Mouse (Mus musculus) heart, embryonic 14.5 days (tissue): ENCODE measurements around the gene Lrrfip2. TPM values are rescaled to one million over a fixed set of nuclear protein-coding genes. Genes with fewer than 3 reads are reported as not detected.

ENCODE experiments used
- ATAC-seq: fragments of 200-750 bp; cut with Nextera tagmentation; 2 replicates; pipeline ENCODE4 v1.8.0; 2017; ENCODE audit warnings: low read depth, moderate TSS enrichment; ENCODE audit not compliant: insufficient number of reproducible peaks, insufficient read depth, low FRiP score
- H3K27ac ChIP-seq, 2 experiments: fragments of 200-500 bp in 1 of 2; fragments of 300-500 bp in 1 of 2; sonication (generic) in 1 of 2; replicated peaks in 1 of 2; 2 replicates each; pipeline ENCODE4 v1.5.1; 2012 to 2014; ENCODE audit warnings: low read depth in 2 of 2, low read length in 2 of 2, control low read depth in 1 of 2, mild to moderate bottlenecking in 1 of 2, mixed read lengths in 1 of 2; ENCODE audit not compliant: control insufficient read depth in 1 of 2, insufficient read depth in 1 of 2
- H3K27me3 ChIP-seq: fragments of 300-500 bp; sonication (generic); 2 replicates; pipeline ENCODE4 v1.6.1; 2014; ENCODE audit warnings: mild to moderate bottlenecking, low read length, control low read depth; ENCODE audit not compliant: control insufficient read depth, insufficient read depth
- H3K36me3 ChIP-seq: fragments of 300-500 bp; sonication (generic); 2 replicates; pipeline ENCODE4 v1.6.1; 2014; ENCODE audit warnings: mild to moderate bottlenecking, control low read depth, low read length, mixed read lengths; ENCODE audit not compliant: control insufficient read depth, insufficient read depth
- H3K4me1 ChIP-seq, 2 experiments: fragments of 200-500 bp in 1 of 2; fragments of 300-500 bp in 1 of 2; sonication (generic) in 1 of 2; 2 replicates each; pipeline ENCODE4 v1.6.1; 2012 to 2014; ENCODE audit warnings: low read length in 2 of 2, control low read depth in 1 of 2, mixed read lengths in 1 of 2; ENCODE audit not compliant: control insufficient read depth in 2 of 2, insufficient read depth in 2 of 2
- H3K4me2 ChIP-seq: fragments of 300-500 bp; sonication (generic); 2 replicates; pipeline ENCODE4 v1.6.1; 2014; ENCODE audit warnings: mild to moderate bottlenecking, low read length
- H3K4me3 ChIP-seq, 2 experiments: fragments of 200-500 bp in 1 of 2; fragments of 300-500 bp in 1 of 2; sonication (generic) in 1 of 2; 2 replicates each; pipeline ENCODE4 v1.5.1; 2012 to 2014; ENCODE audit warnings: low read length in 2 of 2, mild to moderate bottlenecking in 2 of 2, control low read depth in 1 of 2, low read depth in 1 of 2, moderate library complexity in 1 of 2; ENCODE audit not compliant: control insufficient read depth in 1 of 2, insufficient read depth in 1 of 2
- H3K9ac ChIP-seq: fragments of 300-500 bp; sonication (generic); 2 replicates; pipeline ENCODE4 v1.6.1; 2014; ENCODE audit warnings: mild to moderate bottlenecking, low read length
- H3K9me3 ChIP-seq: fragments of 300-500 bp; sonication (generic); 2 replicates; pipeline ENCODE4 v1.6.1; 2016; ENCODE audit warnings: low read length, control low read depth; ENCODE audit not compliant: control insufficient read depth
- WGBS: fragments of 180-500 bp; shearing (Covaris S2); extraction: QIAGEN DNeasy Blood & Tissue Kit; methylation state at CpG from one replicate; pipeline ENCODE4 v1.1.7; 2014; 5-methylcytosine and 5-hydroxymethylcytosine counted together
- polyA plus RNA-seq: library from polyadenylated mRNA; unstranded; fragments of >200 nt; fragmentation: Nextera tagmentation; extraction: Ambion mirVana; gene quantifications from 2 replicates; pipeline ENCODE4 v1.2.1, GENCODE M21; 2014

Gene Lrrfip2
- polyA plus RNA-seq, 1 experiment from 2014 or later, result 75.3 TPM

DNA sequence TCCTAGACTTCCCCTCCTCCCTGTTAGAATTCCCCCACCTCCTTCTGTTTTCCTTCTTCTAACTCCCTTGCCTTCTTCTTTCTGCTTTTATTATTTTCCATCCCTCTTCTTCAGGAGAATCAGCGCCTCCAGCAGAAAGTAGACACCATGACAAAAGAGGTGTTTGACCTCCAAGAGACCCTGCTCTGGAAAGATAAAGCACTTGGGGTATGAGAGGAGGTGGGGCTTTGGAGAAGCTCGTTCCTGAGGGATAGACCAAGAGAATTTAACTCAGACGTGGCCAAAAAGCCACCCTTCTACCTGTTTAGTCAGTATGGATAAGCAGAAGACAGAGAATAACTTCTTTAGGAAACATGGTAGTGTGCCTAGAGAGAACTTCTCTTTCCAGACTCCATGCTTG, 90.3 kb downstream of the Lrrfip2 start:
- Histone ChIP-seq H3K4me3 (no peak overlapping the region), H3K9me3 (no peaks in the 10 kb centered on the region), H3K27ac (peak overlapping the region; percentile 71 to 87), H3K9ac (peak overlapping the region; percentile 27; the same call in 1 of the 2 replicates), H3K36me3 (peaks cover 54% of the 10 kb centered on the region), H3K27me3 (no peaks in the 10 kb centered on the region), H3K4me2 (0 out of 2 replicates have a peak overlapping the region, but pooled peaks have one; percentile 1), H3K4me1 (peaks cover 8 to 23% of the 10 kb centered on the region in 2 experiments)
- 17% methylated on average over 3 of the region's 3 CpGs for WGBS
- ATAC-seq, result peak; percentile 71; the same call in 1 of the 2 replicates

DNA sequence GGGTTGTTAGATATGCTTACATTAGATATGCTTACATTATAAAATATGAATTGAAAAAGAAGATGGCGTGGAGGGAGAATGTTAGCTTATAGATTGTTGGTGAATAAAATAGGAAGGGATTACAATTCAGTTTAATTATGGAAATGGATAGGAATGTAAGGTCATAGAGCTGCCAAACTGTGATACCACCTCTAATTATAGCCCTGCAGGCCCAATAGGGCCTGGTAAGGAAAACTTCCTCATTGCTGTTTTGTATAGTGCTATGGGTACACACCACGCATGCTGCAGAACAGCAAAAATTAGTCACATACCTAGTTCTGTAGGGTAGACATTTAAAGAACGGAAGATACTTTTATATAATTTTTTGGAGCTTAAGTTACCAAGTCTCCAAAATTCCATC, 90.8 kb downstream of the Lrrfip2 start:
- Histone ChIP-seq H3K27me3 (no peaks in the 10 kb centered on the region), H3K4me2 (0 out of 2 replicates have a peak overlapping the region, but pooled peaks have one; percentile 1), H3K9me3 (no peaks in the 10 kb centered on the region), H3K4me1 (peaks cover 10 to 28% of the 10 kb centered on the region in 2 experiments), H3K9ac (peak overlapping the region; percentile 27; the same call in 1 of the 2 replicates), H3K27ac (peak overlapping the region; percentile 71 to 87; a peak in 3 of 4 replicates), H3K4me3 (no peak overlapping the region), H3K36me3 (peaks cover 49% of the 10 kb centered on the region)
- ATAC-seq, result 0 out of 2 replicates have a peak, but pooled peaks have one; percentile 45
- WGBS, result 58% methylated on average over 3 of the region's 3 CpGs

DNA sequence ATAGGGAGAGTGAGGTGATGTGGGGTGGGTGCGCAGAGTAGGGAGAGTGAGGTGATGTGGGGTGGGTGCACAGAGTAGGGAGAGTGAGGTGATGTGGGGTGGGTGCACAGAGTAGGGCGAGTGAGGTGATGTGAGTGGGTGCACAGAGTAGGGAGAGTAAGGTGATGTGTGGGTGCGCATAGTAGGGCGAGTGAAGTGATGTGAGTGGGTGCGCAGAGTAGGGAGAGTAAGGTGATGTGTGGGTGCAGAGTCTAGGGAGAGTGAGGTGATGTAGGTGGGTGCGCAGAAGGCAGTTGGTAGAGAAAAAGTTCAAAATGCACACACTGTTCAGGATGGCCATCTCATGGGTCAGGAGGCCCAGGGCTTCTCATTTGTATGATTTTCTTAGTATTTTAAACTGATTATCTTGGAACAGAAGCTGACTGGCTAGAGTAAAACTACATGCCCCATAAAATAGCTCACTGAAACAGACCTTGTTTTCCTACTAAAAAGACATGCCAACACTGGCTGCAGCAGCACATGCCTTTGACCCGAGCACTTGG, 91.8 kb downstream of the Lrrfip2 start:
- ATAC-seq, result no peak
- H3K9me3 ChIP-seq, result no peaks in the 10 kb centered on the region
- H3K9ac ChIP-seq, result no peak overlapping the region
- peaks cover 16 to 38% of the 10 kb centered on the region in 2 experiments for H3K4me1 ChIP-seq
- peaks cover 52% of the 10 kb centered on the region for H3K36me3 ChIP-seq
- no peak overlapping the region for H3K4me3 ChIP-seq
- WGBS, result 93% methylated on average over 7 of the region's 7 CpGs
- H3K4me2 ChIP-seq, result no peak overlapping the region
- 0 out of 4 replicates have a peak overlapping the region, but pooled peaks of 1 of the 2 experiments have one; percentile 24 for H3K27ac ChIP-seq
- no peaks in the 10 kb centered on the region for H3K27me3 ChIP-seq

DNA sequence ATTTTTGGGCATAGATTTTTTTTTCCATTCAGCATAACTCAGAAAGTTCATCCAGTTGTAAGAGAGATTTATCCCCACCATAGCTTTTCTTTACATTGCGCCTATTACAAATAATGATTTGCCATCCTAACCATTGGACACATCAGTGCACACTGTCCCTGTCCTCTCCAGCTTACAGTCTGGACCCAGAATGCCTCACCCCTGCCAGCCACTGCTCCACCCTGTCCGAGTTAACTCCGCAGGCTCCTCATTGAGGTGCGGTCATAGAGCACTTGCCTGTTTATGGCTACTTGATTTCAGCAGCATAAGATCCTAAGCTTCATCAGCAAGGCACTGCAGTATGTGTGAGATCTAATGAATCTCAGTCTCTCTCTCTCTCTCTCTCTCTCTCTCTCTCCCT, 93.0 kb downstream of the Lrrfip2 start:
- 79% methylated on average over 4 of the region's 4 CpGs for WGBS
- Histone ChIP-seq H3K4me1 (peaks cover 17 to 39% of the 10 kb centered on the region in 2 experiments), H3K27ac (peak overlapping the region in 1 of 2 experiments; percentile 39; a peak in 2 of 4 replicates)

DNA sequence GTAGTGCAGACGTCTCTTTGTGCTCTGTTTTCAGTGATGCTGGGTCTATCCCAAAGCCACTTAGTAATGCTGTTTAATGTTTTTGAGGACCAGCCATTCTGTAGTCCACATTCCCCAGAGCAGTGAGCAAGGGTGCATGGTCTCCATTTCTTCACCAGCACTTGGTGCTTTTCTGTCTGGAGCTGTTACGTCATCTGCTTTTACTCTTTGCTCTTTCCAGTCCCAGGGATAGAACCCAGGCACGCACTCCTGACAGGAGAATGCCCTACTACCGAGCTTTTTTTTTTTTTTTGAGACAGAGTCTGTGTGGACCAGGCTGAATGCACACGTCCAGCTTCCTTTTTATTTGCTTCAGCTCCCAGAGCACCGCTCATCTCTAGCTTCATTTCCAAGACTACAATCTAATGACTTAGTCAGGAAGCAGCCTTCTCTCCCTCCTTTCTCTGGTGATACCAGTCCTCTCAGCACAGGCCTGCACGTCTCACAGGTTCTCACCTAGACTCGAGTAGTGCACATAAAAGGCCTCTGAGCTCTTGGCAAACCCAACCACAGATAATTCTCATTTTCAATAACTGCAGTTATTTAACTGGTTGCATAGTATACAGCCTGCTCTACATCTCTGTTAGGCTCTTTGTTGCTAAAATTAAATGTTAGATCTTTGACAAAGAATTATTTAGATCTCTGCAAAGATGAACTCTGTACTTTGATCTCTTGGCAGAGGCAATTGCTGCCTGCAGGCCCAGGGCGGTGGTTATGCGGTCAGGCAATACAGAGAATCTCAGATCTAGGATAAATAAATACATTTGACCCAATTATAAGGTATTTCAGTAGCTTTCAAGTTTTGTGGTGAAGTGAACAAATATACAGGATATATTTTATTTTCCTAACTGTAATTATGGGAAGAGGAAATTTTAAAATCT, 94.0 kb downstream of the Lrrfip2 start:
- no peaks in the 10 kb centered on the region for H3K9me3 ChIP-seq
- no peak overlapping the region for H3K4me3 ChIP-seq
- H3K27me3 ChIP-seq, result no peaks in the 10 kb centered on the region
- H3K9ac ChIP-seq, result no peak overlapping the region
- H3K4me2 ChIP-seq, result no peak overlapping the region
- H3K36me3 ChIP-seq, result peaks cover 60% of the 10 kb centered on the region
- no peak for ATAC-seq
- H3K27ac ChIP-seq, result no peak overlapping the region
- peaks cover 17 to 39% of the 10 kb centered on the region in 2 experiments for H3K4me1 ChIP-seq
- WGBS, result 69% methylated on average over 10 of the region's 10 CpGs

More for the DNA sequence above, 93.0 kb downstream of the Lrrfip2 start:
- H3K4me3 ChIP-seq, result no peak overlapping the region
- ATAC-seq, result no peak
- H3K36me3 ChIP-seq, result peaks cover 60% of the 10 kb centered on the region
- no peak overlapping the region for H3K4me2 ChIP-seq
- H3K9me3 ChIP-seq, result no peaks in the 10 kb centered on the region
- H3K27me3 ChIP-seq, result no peaks in the 10 kb centered on the region
- H3K9ac ChIP-seq, result no peak overlapping the region

DNA sequence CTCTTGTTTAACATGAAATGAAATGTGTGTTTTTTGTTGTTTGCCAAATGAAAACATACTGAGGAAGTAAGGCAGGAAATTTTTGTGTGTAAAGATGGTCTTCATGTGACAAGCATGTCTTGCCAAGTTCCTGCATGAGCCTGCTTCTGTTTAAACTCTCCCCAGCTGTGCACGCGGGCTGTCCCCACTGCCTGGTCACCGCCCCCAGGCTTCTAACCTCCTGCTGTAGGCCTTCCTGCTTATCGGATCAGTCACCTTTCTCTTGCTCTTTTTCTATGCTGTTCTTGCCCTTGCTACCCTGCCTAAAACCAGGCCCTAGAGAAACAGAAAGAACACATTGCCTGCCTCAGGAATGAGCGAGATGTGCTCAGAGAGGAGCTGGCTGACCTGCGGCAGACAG, 96.1 kb downstream of the Lrrfip2 start:
- 29% methylated on average over 6 of the region's 6 CpGs for WGBS
- peak overlapping the region; percentile 17; the same call in 1 of the 2 replicates for H3K4me2 ChIP-seq
- no peak overlapping the region for H3K4me3 ChIP-seq
- H3K27me3 ChIP-seq, result no peaks in the 10 kb centered on the region
- peaks cover 13 to 26% of the 10 kb centered on the region in 2 experiments for H3K4me1 ChIP-seq
- ATAC-seq, result no peak; the same call in 1 of the 2 replicates
- H3K9ac ChIP-seq, result peak overlapping the region; percentile 44; the same call in 1 of the 2 replicates
- H3K36me3 ChIP-seq, result peaks cover 74% of the 10 kb centered on the region
- H3K9me3 ChIP-seq, result no peaks in the 10 kb centered on the region
- peak overlapping the region; percentile 60 to 71 for H3K27ac ChIP-seq

DNA sequence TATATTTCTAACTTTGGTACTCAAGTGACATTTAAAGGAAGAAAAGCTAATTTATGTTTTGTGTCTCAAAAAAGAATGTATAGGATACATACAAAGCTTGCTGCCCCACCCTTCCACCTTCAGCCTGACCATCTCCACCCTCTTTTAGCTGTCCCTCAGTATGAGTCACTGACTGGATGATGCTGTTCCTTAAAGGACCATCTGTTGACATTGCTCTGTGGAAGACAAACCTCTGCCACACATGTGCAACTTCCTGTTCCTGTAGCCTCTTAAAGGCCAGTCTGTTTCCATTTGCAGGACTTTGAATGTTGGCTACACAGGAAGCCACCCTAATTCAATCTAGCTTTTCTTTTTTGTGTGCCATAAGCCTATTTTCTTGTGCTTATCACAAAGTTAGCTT, 99.0 kb downstream of the Lrrfip2 start:
- Histone ChIP-seq H3K36me3 (peaks cover 88% of the 10 kb centered on the region), H3K27me3 (no peaks in the 10 kb centered on the region), H3K4me3 (no peak overlapping the region), H3K27ac (no peak overlapping the region), H3K9ac (no peak overlapping the region), H3K9me3 (no peaks in the 10 kb centered on the region), H3K4me1 (peaks cover 9 to 18% of the 10 kb centered on the region in 2 experiments), H3K4me2 (no peak overlapping the region)
- ATAC-seq, result no peak
